Mouse (Mus musculus) hindbrain, embryonic 10.5 days (tissue): ENCODE results near the gene Kctd7. TPM values are rescaled to one million over a fixed set of nuclear protein-coding genes. Genes with fewer than 3 reads are reported as not detected.

ENCODE experiments used
- DNase-seq: peaks from one replicate; pipeline ENCODE4 v3.0.0-alpha.2; 2017; ENCODE audit warnings: low spot score
- H3K27ac ChIP-seq: fragments of 300-500 bp; sonication (generic); 2 replicates; pipeline ENCODE4 v1.5.1; 2016; ENCODE audit warnings: mild to moderate bottlenecking, moderate library complexity
- H3K27me3 ChIP-seq: fragments of 300-500 bp; sonication (generic); 2 replicates; pipeline ENCODE4 v1.6.1; 2016; ENCODE audit warnings: mild to moderate bottlenecking; ENCODE audit not compliant: poor library complexity, insufficient read depth, severe bottlenecking
- H3K36me3 ChIP-seq: fragments of 300-500 bp; sonication (generic); 2 replicates; pipeline ENCODE4 v1.6.1; 2016; ENCODE audit warnings: mild to moderate bottlenecking, moderate library complexity
- H3K4me1 ChIP-seq: fragments of 300-500 bp; sonication (generic); replicated peaks from 2 replicates; pipeline ENCODE4 v1.6.1; 2016; ENCODE audit warnings: mild to moderate bottlenecking
- H3K4me3 ChIP-seq: fragments of 300-500 bp; sonication (generic); 2 replicates; pipeline ENCODE4 v1.5.1; 2016; ENCODE audit warnings: mild to moderate bottlenecking, moderate library complexity
- H3K9me3 ChIP-seq: fragments of 300-500 bp; sonication (generic); 2 replicates; pipeline ENCODE4 v1.6.1; 2016; ENCODE audit warnings: mild to moderate bottlenecking, moderate library complexity
- WGBS: fragments of 180-500 bp; shearing (Covaris S2); methylation state at CpG from one replicate; pipeline ENCODE4 v1.1.7; 2016; 5-methylcytosine and 5-hydroxymethylcytosine counted together
- polyA plus RNA-seq: library from polyadenylated mRNA; unstranded; fragments of >200 nt; fragmentation: Nextera tagmentation; extraction: Ambion mirVana; gene quantifications from 2 replicates; pipeline ENCODE4 v1.2.1, GENCODE M21; 2016

The Kctd7 gene
- polyA plus RNA-seq, 1 experiment from 2014 or later, result 6.6 TPM

- Histone ChIP-seq H3K4me1 (no peaks in the 10 kb centered on the region), H3K27me3 (no peaks in the 10 kb centered on the region), H3K27ac (no peak overlapping the region), H3K9me3 (no peaks in the 10 kb centered on the region), H3K4me3 (no peak overlapping the region), H3K36me3 (no peaks in the 10 kb centered on the region)
- 93% methylated on average over 6 of the region's 6 CpGs for WGBS
- no peak for DNase-seq
These were observed 37.3 kb downstream of the Kctd7 start for GRCm38 (mm10) chr5:130181740-130182540.

GRCm38 (mm10) chr5:130182541-130182821 is 37.8 kb downstream of the Kctd7 start:
- no peaks in the 10 kb centered on the region for H3K9me3 ChIP-seq
- 0 out of 2 replicates have a peak, but pooled peaks cover 2% of the 10 kb centered on the region for H3K36me3 ChIP-seq
- WGBS, result 85% methylated on average over 3 of the region's 3 CpGs
- no peaks in the 10 kb centered on the region for H3K4me1 ChIP-seq
- H3K27ac ChIP-seq, result no peak overlapping the region
- H3K4me3 ChIP-seq, result no peak overlapping the region
- DNase-seq, result no peak
- H3K27me3 ChIP-seq, result no peaks in the 10 kb centered on the region

- WGBS, result 88% methylated on average over 9 of the region's 9 CpGs
- H3K27me3 ChIP-seq, result no peaks in the 10 kb centered on the region
- no peak for DNase-seq
- H3K4me1 ChIP-seq, result no peaks in the 10 kb centered on the region
- H3K4me3 ChIP-seq, result no peak overlapping the region
- H3K27ac ChIP-seq, result no peak overlapping the region
- H3K36me3 ChIP-seq, result peaks cover 15% of the 10 kb centered on the region
- no peaks in the 10 kb centered on the region for H3K9me3 ChIP-seq
These were observed 39.7 kb downstream of the Kctd7 start for GRCm38 (mm10) chr5:130184193-130184856.

GRCm38 (mm10) chr5:130185312-130185711 is 40.7 kb downstream of the Kctd7 start:
- peaks cover 25% of the 10 kb centered on the region for H3K36me3 ChIP-seq
- H3K9me3 ChIP-seq, result no peaks in the 10 kb centered on the region
- H3K27me3 ChIP-seq, result no peaks in the 10 kb centered on the region
- DNase-seq, result no peak
- H3K27ac ChIP-seq, result no peak overlapping the region
- no peaks in the 10 kb centered on the region for H3K4me1 ChIP-seq
- no peak overlapping the region for H3K4me3 ChIP-seq
- 90% methylated on average over 6 of the region's 6 CpGs for WGBS

- 53% methylated on average over 7 of the region's 7 CpGs for WGBS
- Histone ChIP-seq H3K9me3 (no peaks in the 10 kb centered on the region), H3K4me3 (no peak overlapping the region), H3K4me1 (no peaks in the 10 kb centered on the region), H3K27ac (no peak overlapping the region), H3K27me3 (no peaks in the 10 kb centered on the region), H3K36me3 (peaks cover 46% of the 10 kb centered on the region)
- no peak for DNase-seq
These were observed 42.7 kb downstream of the Kctd7 start for GRCm38 (mm10) chr5:130187383-130187782.

- no peak overlapping the region for H3K4me3 ChIP-seq
- H3K4me1 ChIP-seq, result no peaks in the 10 kb centered on the region
- H3K27ac ChIP-seq, result no peak overlapping the region
- no peaks in the 10 kb centered on the region for H3K27me3 ChIP-seq
- H3K9me3 ChIP-seq, result no peaks in the 10 kb centered on the region
- WGBS, result 92% methylated on average over 6 of the region's 6 CpGs
- DNase-seq, result no peak
- peaks cover 78% of the 10 kb centered on the region for H3K36me3 ChIP-seq
These were observed 46.2 kb downstream of the Kctd7 start for GRCm38 (mm10) chr5:130190909-130191308.

GRCm38 (mm10) chr5:130191865-130192264 is 47.2 kb downstream of the Kctd7 start:
- Histone ChIP-seq H3K27ac (no peak overlapping the region), H3K4me1 (no peaks in the 10 kb centered on the region), H3K27me3 (no peaks in the 10 kb centered on the region), H3K9me3 (no peaks in the 10 kb centered on the region), H3K36me3 (peaks cover 79% of the 10 kb centered on the region), H3K4me3 (no peak overlapping the region)
- 90% methylated on average over 6 of the region's 6 CpGs for WGBS
- DNase-seq, result no peak

GRCm38 (mm10) chr5:130192356-130192944 is 47.8 kb downstream of the Kctd7 start:
- Histone ChIP-seq H3K4me3 (no peak overlapping the region), H3K4me1 (no peaks in the 10 kb centered on the region), H3K27me3 (no peaks in the 10 kb centered on the region), H3K9me3 (no peaks in the 10 kb centered on the region), H3K36me3 (peaks cover 83% of the 10 kb centered on the region), H3K27ac (no peak overlapping the region)
- no peak for DNase-seq
- WGBS, result 83% methylated on average over 2 of the region's 2 CpGs

GRCm38 (mm10) chr5:130193760-130194159 is 49.1 kb downstream of the Kctd7 start:
- H3K4me1 ChIP-seq, result no peaks in the 10 kb centered on the region
- H3K36me3 ChIP-seq, result peaks cover 88% of the 10 kb centered on the region
- no peaks in the 10 kb centered on the region for H3K27me3 ChIP-seq
- no peak overlapping the region for H3K27ac ChIP-seq
- H3K9me3 ChIP-seq, result no peaks in the 10 kb centered on the region
- 93% methylated on average over 3 of the region's 3 CpGs for WGBS
- no peak for DNase-seq
- no peak overlapping the region for H3K4me3 ChIP-seq

GRCm38 (mm10) chr5:130196307-130196706 is 51.6 kb downstream of the Kctd7 start:
- Histone ChIP-seq H3K27ac (no peak overlapping the region), H3K36me3 (peaks cover 85% of the 10 kb centered on the region), H3K27me3 (no peaks in the 10 kb centered on the region), H3K9me3 (no peaks in the 10 kb centered on the region), H3K4me1 (no peaks in the 10 kb centered on the region), H3K4me3 (no peak overlapping the region)
- no peak for DNase-seq
- 91% methylated on average over 1 of the region's 1 CpGs for WGBS

GRCm38 (mm10) chr5:130197454-130197853 is 52.8 kb downstream of the Kctd7 start:
- WGBS, result 86% methylated on average over 3 of the region's 3 CpGs
- Histone ChIP-seq H3K4me1 (no peaks in the 10 kb centered on the region), H3K9me3 (no peaks in the 10 kb centered on the region), H3K4me3 (no peak overlapping the region), H3K27ac (no peak overlapping the region), H3K27me3 (no peaks in the 10 kb centered on the region), H3K36me3 (peaks cover 80% of the 10 kb centered on the region)
- no peak for DNase-seq

- H3K27ac ChIP-seq, result no peak overlapping the region
- peaks cover 80% of the 10 kb centered on the region for H3K36me3 ChIP-seq
- H3K9me3 ChIP-seq, result no peaks in the 10 kb centered on the region
- H3K4me1 ChIP-seq, result no peaks in the 10 kb centered on the region
- H3K4me3 ChIP-seq, result no peak overlapping the region
- H3K27me3 ChIP-seq, result no peaks in the 10 kb centered on the region
- WGBS, result 95% methylated on average over 7 of the region's 7 CpGs
- DNase-seq, result no peak
These were observed 53.3 kb downstream of the Kctd7 start for GRCm38 (mm10) chr5:130197981-130198380.
